Mouse (Mus musculus): ENCODE results near the gene Rab27a. TPM values are rescaled to one million over a fixed set of nuclear protein-coding genes. Genes with fewer than 3 reads are reported as not detected.

Gene Rab27a
- polyA plus RNA-seq (2012; rRNA removed): 11.4 and 12.8 TPM in 2 replicates

GRCm38 (mm10) chr9:73044146-73045079 is at the start of gene Rab27a:
Gene Rab27a (plus strand): TSS chr9:73044854.

GRCm38 (mm10) chr9:73040080-73040479 is 4.6 kb upstream of the Rab27a start, which contains the start of gene Pigb:
Gene Pigb (minus strand): TSS chr9:73040378.

GRCm38 (mm10) chr9:73101536-73101935 is 56.9 kb downstream of the Rab27a start, which contains the start of gene Khdc3:
Gene Khdc3 (plus strand): TSS chr9:73101836.

GRCm38 (mm10) chr9:73102181-73102580 is 57.5 kb downstream of the Rab27a start, which contains the start of gene Gm20509:
Gene Gm20509 (plus strand): TSS chr9:73102470.

GRCm38 (mm10) chr9:73112919-73113906 is 68.6 kb downstream of the Rab27a start, which contains the start of gene Rsl24d1:
Gene Rsl24d1 (plus strand): TSS chr9:73113426.

Other genes starting within 250 kb of the Rab27a start
- 0.08 and 0.28 TPM in 2 replicates for gene Prtg, start 238.0 kb upstream of the Rab27a start, polyA plus RNA-seq (2012; rRNA removed)
- 0.20 and 0.23 TPM in 2 replicates for gene Pygo1, start 119.2 kb upstream of the Rab27a start, polyA plus RNA-seq (2012; rRNA removed)
- gene Dyx1c1, start 86.1 kb upstream of the Rab27a start, polyA plus RNA-seq (2012; rRNA removed): not detected in 2 replicates
- not detected in 2 replicates for gene Gm44503, start 86.0 kb upstream of the Rab27a start, polyA plus RNA-seq (2012; rRNA removed)
- 6.7 and 9.1 TPM in 2 replicates for gene Ccpg1os, start 59.5 kb upstream of the Rab27a start, polyA plus RNA-seq (2012; rRNA removed)
- gene Ccpg1, start 59.4 kb upstream of the Rab27a start, polyA plus RNA-seq (2012; rRNA removed): 4.8 and 5.4 TPM in 2 replicates
- 6.1 and 7.9 TPM in 2 replicates for gene Pigb, start 4.5 kb upstream of the Rab27a start, polyA plus RNA-seq (2012; rRNA removed)
- gene Khdc3, start 57.0 kb downstream of the Rab27a start, polyA plus RNA-seq (2012; rRNA removed): 0.69 and 1.2 TPM in 2 replicates
- gene Gm20509, start 57.6 kb downstream of the Rab27a start, polyA plus RNA-seq (2012; rRNA removed): not detected in 2 replicates
- gene Rsl24d1, start 68.6 kb downstream of the Rab27a start, polyA plus RNA-seq (2012; rRNA removed): 6.4 and 7.3 TPM in 2 replicates